Mouse (Mus musculus) liver, embryonic 16.5 days (tissue): ENCODE measurements at regions not wholly inside any gene's neighbourhood (a gene's known extent, or its start where the extent isn't known, plus 50 kb on each side); places are given as distances from the start of the nearest gene placed in this dataset.

Experiments used
- ATAC-seq: fragments of 200-750 bp; cut with Nextera tagmentation; 2 replicates; pipeline ENCODE4 v1.8.0; 2017; ENCODE audit warnings: low read depth, mild to moderate bottlenecking, moderate number of reproducible peaks, moderate library complexity
- H3K27ac ChIP-seq: fragments of 300-500 bp; sonication (generic); 2 replicates; pipeline ENCODE4 v1.5.1; 2014; ENCODE audit warnings: mild to moderate bottlenecking, low read length
- H3K27me3 ChIP-seq: fragments of 300-500 bp; sonication (generic); 2 replicates; pipeline ENCODE4 v1.6.1; 2014; ENCODE audit warnings: low read depth, low read length, mixed read lengths; ENCODE audit not compliant: control insufficient read depth, insufficient read depth
- H3K36me3 ChIP-seq: fragments of 300-500 bp; sonication (generic); 2 replicates; pipeline ENCODE4 v1.6.1; 2014; ENCODE audit warnings: mild to moderate bottlenecking; ENCODE audit not compliant: control insufficient read depth, insufficient read depth
- H3K4me1 ChIP-seq: fragments of 300-500 bp; sonication (generic); 2 replicates; pipeline ENCODE4 v1.6.1; 2014; ENCODE audit warnings: low read depth, low read length, mixed read lengths; ENCODE audit not compliant: control insufficient read depth
- H3K4me2 ChIP-seq: fragments of 300-500 bp; sonication (generic); 2 replicates; pipeline ENCODE4 v1.6.1; 2014; ENCODE audit warnings: low read depth, low read length, mixed read lengths
- H3K4me3 ChIP-seq: fragments of 300-500 bp; sonication (generic); 2 replicates; pipeline ENCODE4 v1.5.1; 2014; ENCODE audit warnings: low read depth, mild to moderate bottlenecking, low read length
- H3K9ac ChIP-seq: fragments of 300-500 bp; sonication (generic); 2 replicates; pipeline ENCODE4 v1.6.1; 2014; ENCODE audit warnings: low read depth, low read length
- H3K9me3 ChIP-seq: fragments of 300-500 bp; sonication (generic); replicated peaks from 2 replicates; pipeline ENCODE4 v1.6.1; 2016; ENCODE audit warnings: low read length; ENCODE audit not compliant: control insufficient read depth
- WGBS: fragments of 180-500 bp; shearing (Covaris S2); extraction: QIAGEN DNeasy Blood & Tissue Kit; methylation state at CpG from one replicate; pipeline ENCODE4 v1.1.7; 2014; ENCODE audit not compliant: insufficient replicate concordance; 5-methylcytosine and 5-hydroxymethylcytosine counted together

DNA sequence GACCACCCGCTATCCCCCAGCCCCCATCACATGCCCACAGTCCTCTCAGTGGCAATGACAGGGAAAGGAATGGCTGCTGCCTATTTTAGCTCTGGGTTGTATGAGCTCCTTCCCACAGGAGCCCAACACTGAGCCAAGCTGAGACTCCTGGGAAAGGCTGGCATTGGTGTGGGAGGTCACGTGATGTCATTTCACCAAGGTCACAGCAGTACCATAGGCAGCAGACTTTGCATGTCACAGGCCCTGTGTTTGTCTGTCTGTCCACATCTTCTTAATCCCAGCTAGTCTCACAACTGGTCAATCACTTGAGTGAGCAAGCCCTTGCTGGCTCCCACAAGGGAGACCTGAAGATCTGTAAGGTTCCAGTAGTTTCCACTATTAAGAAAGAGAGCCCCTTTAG, 58.7 kb upstream of the Insig1 start:
- ATAC-seq: no peak
- H3K27me3 ChIP-seq: no peaks in the 10 kb centered on the region
- WGBS: 80% methylated on average over 2 of the region's 2 CpGs
- H3K9me3 ChIP-seq: no peaks in the 10 kb centered on the region
- H3K4me1 ChIP-seq: no peaks in the 10 kb centered on the region; the same call in 1 of the 2 replicates
- H3K4me2 ChIP-seq: no peak overlapping the region
- no peak overlapping the region for H3K9ac ChIP-seq
- no peak overlapping the region for H3K27ac ChIP-seq
- no peaks in the 10 kb centered on the region for H3K36me3 ChIP-seq
- H3K4me3 ChIP-seq: no peak overlapping the region

GRCm38 (mm10) chr5:28013619-28014273, 57.4 kb upstream of the Insig1 start:
- ATAC-seq: no peak
- WGBS: 18% methylated on average over 6 of the region's 6 CpGs
- H3K4me3 ChIP-seq: no peak overlapping the region

GRCm38 (mm10) chr5:28019864-28020263, 51.3 kb upstream of the Insig1 start:
- no peaks in the 10 kb centered on the region for H3K36me3 ChIP-seq
- H3K4me3 ChIP-seq: no peak overlapping the region
- no peak for ATAC-seq
- no peaks in the 10 kb centered on the region for H3K9me3 ChIP-seq
- no peak overlapping the region for H3K4me2 ChIP-seq
- no peak overlapping the region for H3K9ac ChIP-seq
- no peak overlapping the region for H3K27ac ChIP-seq
- 21% methylated on average over 3 of the region's 3 CpGs for WGBS
- no peaks in the 10 kb centered on the region for H3K4me1 ChIP-seq
- H3K27me3 ChIP-seq: no peaks in the 10 kb centered on the region

More at GRCm38 (mm10) chr5:28013619-28014273, 57.4 kb upstream of the Insig1 start:
- Histone ChIP-seq H3K4me2 (no peak overlapping the region), H3K9me3 (no peaks in the 10 kb centered on the region), H3K27ac (no peak overlapping the region), H3K4me1 (no peaks in the 10 kb centered on the region; the same call in 1 of the 2 replicates), H3K36me3 (no peaks in the 10 kb centered on the region), H3K27me3 (no peaks in the 10 kb centered on the region), H3K9ac (no peak overlapping the region)
